Mouse (Mus musculus): Measurements from ENCODE around the gene Scp2. TPM values are rescaled to one million over a fixed set of nuclear protein-coding genes. Genes with fewer than 3 reads are reported as not detected.

The Scp2 gene
- polyA plus RNA-seq, 1 experiment from 2014 or later = 372 TPM

DNA sequence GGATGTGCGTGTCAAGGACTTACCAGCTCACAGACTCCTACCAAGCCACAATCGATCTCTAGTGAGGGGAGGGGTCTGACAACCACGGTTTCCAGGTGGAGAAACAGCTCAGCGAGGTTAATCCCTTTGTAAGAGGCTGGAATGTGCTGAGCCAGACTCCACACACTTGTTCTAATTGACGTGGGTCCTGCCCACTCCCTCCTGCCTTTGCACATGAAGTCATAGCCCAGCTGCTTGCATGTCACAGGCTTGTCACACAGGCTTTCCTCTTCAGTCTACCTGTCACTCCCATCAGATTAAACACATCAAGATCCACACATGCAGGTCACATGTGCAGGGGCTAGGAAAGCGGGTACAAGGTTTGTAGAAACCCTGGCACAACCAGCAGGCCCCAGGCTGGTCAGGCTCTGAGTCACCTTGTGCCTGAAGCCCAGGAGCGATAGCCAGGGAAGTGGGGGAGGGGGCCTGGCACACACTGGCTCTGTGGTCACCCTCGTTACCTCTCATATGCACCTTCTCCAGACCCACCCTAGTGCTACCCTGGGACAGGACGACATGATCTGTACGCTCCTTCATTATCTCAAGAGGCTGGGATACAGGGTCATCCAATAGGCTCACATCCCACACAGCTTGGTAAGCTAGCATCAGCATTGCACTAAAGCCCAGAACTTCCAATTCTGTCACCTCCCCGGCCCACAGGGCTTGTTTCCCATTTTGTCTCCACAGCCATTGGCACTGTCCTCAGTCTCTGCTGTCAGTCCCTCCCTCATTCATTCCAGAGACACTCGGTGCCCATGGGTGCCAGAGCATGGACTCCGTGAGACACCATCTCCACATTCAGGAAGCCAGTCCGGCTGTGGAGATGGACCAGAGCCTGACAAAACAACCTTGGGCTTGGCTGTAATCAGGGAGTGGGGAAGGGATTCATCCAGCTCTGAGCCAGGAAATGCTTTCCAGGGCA is 125.6 kb downstream of the Scp2 start:
- ATAC-seq = no peak

DNA sequence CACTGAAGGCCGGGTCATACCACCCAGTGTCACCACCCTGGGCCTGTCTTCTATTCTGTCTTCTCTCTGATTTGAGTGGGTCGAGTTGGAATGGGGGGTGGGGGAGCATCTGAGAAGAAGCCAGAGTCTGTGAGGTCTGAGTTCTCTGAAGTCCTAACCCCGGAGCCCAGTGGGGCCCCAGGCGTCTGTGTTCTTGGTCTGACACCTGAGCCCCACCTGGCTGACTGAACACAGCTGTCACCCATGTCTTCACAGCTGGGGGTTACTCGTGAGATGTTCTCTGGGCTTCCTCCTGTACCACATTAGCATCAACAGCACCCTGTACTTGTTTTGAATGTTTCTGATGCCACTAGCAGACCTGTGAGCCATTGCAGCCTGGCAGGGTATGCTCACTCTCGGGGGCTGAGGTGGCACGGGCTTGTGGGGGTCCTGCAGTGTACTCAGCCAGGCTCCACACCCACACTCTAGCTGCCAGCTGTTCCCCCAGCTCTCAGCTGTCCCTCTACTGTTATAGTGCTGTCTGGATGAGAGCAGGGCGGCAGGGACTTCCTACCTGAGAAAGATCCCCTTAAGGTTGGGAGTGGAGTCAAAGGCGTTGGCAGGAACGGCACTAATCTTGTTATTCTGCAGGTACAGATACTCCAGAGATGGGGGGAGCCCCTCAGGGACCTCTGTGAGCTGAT is 126.4 kb downstream of the Scp2 start:
- no peak overlapping the region for H3K9ac ChIP-seq (ENCODE audit: low read depth, low read length)
- no peak overlapping the region for H3K4me2 ChIP-seq (ENCODE audit: low read depth, low read length)
- H3K27me3 ChIP-seq (replicated peaks; ENCODE audit: control insufficient read depth, insufficient read depth, low read length) = no peaks in the 10 kb centered on the region
- H3K36me3 ChIP-seq (ENCODE audit: control insufficient read depth, insufficient read depth, low read length) = no peaks in the 10 kb centered on the region
- no peak overlapping the region for H3K4me3 ChIP-seq (ENCODE audit: low read length)
- H3K27ac ChIP-seq (ENCODE audit: low read length) = no peak overlapping the region
- no peaks in the 10 kb centered on the region for H3K9me3 ChIP-seq (ENCODE audit: control insufficient read depth, low read length)
- no peaks in the 10 kb centered on the region for H3K4me1 ChIP-seq (ENCODE audit: control insufficient read depth, insufficient read depth, low read length)
- ATAC-seq = no peak
- WGBS = 42% methylated on average over 10 of the region's 10 CpGs

More for the DNA sequence above, 125.6 kb downstream of the Scp2 start:
- peaks cover 1% of the 10 kb centered on the region; the same call in 1 of the 2 replicates for H3K4me1 ChIP-seq (ENCODE audit: control insufficient read depth, insufficient read depth, low read length)
- H3K4me2 ChIP-seq (ENCODE audit: low read depth, low read length) = no peak overlapping the region
- H3K9ac ChIP-seq (ENCODE audit: low read depth, low read length) = no peak overlapping the region
- H3K9me3 ChIP-seq (ENCODE audit: control insufficient read depth, low read length) = no peaks in the 10 kb centered on the region
- H3K36me3 ChIP-seq (ENCODE audit: control insufficient read depth, insufficient read depth, low read length) = no peaks in the 10 kb centered on the region
- no peak overlapping the region for H3K4me3 ChIP-seq (ENCODE audit: low read length)
- no peak overlapping the region for H3K27ac ChIP-seq (ENCODE audit: low read length)
- H3K27me3 ChIP-seq (replicated peaks; ENCODE audit: control insufficient read depth, insufficient read depth, low read length) = no peaks in the 10 kb centered on the region
- 51% methylated on average over 14 of the region's 14 CpGs for WGBS

DNA sequence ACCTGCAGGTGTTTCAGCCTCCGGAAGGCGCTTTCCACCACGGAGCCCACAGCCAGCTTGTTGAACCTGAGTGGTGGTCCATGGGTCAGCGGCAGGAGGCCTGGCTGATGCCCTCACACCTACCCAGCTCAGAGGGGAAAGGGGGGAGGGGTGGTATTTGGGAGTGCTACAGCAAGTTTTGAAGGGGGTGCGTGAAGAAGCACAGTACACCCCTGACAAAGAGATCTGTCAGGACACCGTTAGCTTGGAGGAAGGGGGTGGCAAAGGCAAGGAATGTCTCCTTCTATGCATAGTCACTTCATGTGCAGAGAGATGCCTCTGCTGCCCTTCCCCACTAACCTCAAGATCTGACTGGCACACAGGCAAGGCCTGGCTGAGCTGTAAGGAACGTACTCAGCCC is 127.0 kb downstream of the Scp2 start:
- Histone ChIP-seq H3K9me3 (ENCODE audit: control insufficient read depth, low read length) (no peaks in the 10 kb centered on the region), H3K4me3 (ENCODE audit: low read length) (no peak overlapping the region), H3K36me3 (ENCODE audit: control insufficient read depth, insufficient read depth, low read length) (no peaks in the 10 kb centered on the region), H3K4me2 (ENCODE audit: low read depth, low read length) (no peak overlapping the region), H3K4me1 (ENCODE audit: control insufficient read depth, insufficient read depth, low read length) (no peaks in the 10 kb centered on the region), H3K27ac (ENCODE audit: low read length) (no peak overlapping the region), H3K9ac (ENCODE audit: low read depth, low read length) (no peak overlapping the region), H3K27me3 (replicated peaks; ENCODE audit: control insufficient read depth, insufficient read depth, low read length) (no peaks in the 10 kb centered on the region)
- no peak for ATAC-seq
- 83% methylated on average over 7 of the region's 7 CpGs for WGBS

DNA sequence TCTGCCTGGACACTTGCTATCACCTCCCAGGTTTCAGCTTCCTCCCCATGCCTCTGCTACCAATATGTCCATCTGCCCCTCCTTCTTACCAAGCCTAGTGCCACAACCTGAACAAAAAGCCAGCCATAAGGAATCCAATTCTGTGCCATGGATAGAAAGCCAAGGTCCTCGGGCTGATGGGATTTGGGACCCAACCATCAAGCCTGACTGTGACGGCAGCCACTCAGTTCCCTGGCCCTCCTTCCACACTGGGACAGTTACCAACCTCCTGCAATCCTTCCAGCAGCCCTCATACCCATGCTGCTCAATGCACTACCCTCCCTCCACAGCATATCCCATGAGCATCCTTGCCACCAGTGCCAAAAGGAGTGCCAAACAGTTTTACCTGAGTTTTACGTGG is 128.5 kb downstream of the Scp2 start:
- H3K9me3 ChIP-seq (ENCODE audit: control insufficient read depth, low read length) = no peaks in the 10 kb centered on the region
- no peak overlapping the region for H3K4me2 ChIP-seq (ENCODE audit: low read depth, low read length)
- no peaks in the 10 kb centered on the region for H3K4me1 ChIP-seq (ENCODE audit: control insufficient read depth, insufficient read depth, low read length)
- no peaks in the 10 kb centered on the region for H3K36me3 ChIP-seq (ENCODE audit: control insufficient read depth, insufficient read depth, low read length)
- H3K27me3 ChIP-seq (replicated peaks; ENCODE audit: control insufficient read depth, insufficient read depth, low read length) = no peaks in the 10 kb centered on the region
- no peak overlapping the region for H3K27ac ChIP-seq (ENCODE audit: low read length)
- no peak overlapping the region for H3K4me3 ChIP-seq (ENCODE audit: low read length)
- H3K9ac ChIP-seq (ENCODE audit: low read depth, low read length) = no peak overlapping the region
- 81% methylated on average over 3 of the region's 3 CpGs for WGBS
- ATAC-seq = no peak

DNA sequence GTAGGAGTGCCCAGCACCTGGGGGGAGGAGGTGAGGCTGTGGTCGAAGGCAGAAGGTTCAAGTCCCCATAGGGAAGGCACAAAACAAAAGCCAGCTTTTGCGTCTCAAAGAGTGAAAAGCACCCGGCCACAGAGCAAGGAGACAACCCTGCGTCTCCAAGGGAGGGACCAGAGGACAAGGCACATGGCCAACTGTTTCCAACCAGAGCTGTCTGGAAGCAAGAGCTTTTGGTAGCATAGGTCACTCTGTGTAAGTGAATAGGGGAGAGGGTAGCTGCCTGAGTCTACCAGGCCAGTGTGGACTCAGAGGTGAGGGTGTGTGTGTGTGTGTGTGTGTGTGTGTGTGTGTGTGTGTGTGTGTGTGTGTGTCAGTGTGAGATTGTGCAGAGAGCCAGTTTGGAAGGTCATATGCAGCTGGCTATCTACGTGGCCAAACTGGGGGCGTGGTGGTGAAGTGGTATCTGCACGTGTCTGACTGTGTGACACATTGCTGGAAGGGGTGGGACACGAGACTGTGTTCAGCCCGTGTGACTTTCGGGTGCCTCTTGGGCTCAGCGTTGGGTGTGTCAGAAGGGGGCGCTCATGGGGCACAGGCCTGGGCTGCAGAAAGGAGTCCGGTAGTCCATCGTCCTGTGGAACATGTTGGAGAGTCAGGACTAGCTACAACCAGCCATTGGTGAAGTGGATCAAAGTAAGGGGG is 129.6 kb downstream of the Scp2 start:
- H3K4me1 ChIP-seq (ENCODE audit: control insufficient read depth, insufficient read depth, low read length) = no peaks in the 10 kb centered on the region
- no peak overlapping the region for H3K4me3 ChIP-seq (ENCODE audit: low read length)
- H3K9me3 ChIP-seq (ENCODE audit: control insufficient read depth, low read length) = no peaks in the 10 kb centered on the region
- WGBS = 64% methylated on average over 14 of the region's 14 CpGs
- H3K27ac ChIP-seq (ENCODE audit: low read length) = no peak overlapping the region
- H3K27me3 ChIP-seq (replicated peaks; ENCODE audit: control insufficient read depth, insufficient read depth, low read length) = no peaks in the 10 kb centered on the region
- H3K36me3 ChIP-seq (ENCODE audit: control insufficient read depth, insufficient read depth, low read length) = no peaks in the 10 kb centered on the region
- no peak overlapping the region for H3K4me2 ChIP-seq (ENCODE audit: low read depth, low read length)
- ATAC-seq = 0 out of 2 replicates have a peak, but pooled peaks have one; percentile 23
- no peak overlapping the region for H3K9ac ChIP-seq (ENCODE audit: low read depth, low read length)

DNA sequence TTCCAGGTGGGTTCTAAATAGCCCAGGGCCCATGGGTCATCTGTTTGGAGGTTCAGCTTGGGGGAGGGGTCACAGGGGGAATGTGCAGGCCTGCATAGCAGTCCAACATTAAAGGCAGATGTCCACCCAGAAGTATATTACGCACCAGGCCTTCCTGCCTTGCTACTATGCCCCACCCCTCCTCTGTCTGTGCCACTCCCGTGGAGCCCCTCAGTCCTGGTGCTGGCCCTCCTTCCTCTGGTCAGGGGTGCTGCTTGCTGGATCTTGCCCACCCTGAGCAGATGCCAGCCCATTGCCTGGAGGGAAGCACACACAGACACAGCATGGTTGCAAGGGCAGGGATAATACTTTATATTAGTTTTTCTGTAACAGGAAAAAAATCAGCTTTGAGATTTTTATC is 130.3 kb downstream of the Scp2 start:
- H3K27me3 ChIP-seq (replicated peaks; ENCODE audit: control insufficient read depth, insufficient read depth, low read length) = no peaks in the 10 kb centered on the region
- no peak overlapping the region for H3K9ac ChIP-seq (ENCODE audit: low read depth, low read length)
- ATAC-seq = no peak
- no peaks in the 10 kb centered on the region for H3K36me3 ChIP-seq (ENCODE audit: control insufficient read depth, insufficient read depth, low read length)
- H3K27ac ChIP-seq (ENCODE audit: low read length) = no peak overlapping the region
- no peak overlapping the region for H3K4me2 ChIP-seq (ENCODE audit: low read depth, low read length)
- no peaks in the 10 kb centered on the region for H3K9me3 ChIP-seq (ENCODE audit: control insufficient read depth, low read length)
- no peaks in the 10 kb centered on the region for H3K4me1 ChIP-seq (ENCODE audit: control insufficient read depth, insufficient read depth, low read length)
- WGBS = 70% methylated on average over 2 of the region's 2 CpGs
- no peak overlapping the region for H3K4me3 ChIP-seq (ENCODE audit: low read length)

DNA sequence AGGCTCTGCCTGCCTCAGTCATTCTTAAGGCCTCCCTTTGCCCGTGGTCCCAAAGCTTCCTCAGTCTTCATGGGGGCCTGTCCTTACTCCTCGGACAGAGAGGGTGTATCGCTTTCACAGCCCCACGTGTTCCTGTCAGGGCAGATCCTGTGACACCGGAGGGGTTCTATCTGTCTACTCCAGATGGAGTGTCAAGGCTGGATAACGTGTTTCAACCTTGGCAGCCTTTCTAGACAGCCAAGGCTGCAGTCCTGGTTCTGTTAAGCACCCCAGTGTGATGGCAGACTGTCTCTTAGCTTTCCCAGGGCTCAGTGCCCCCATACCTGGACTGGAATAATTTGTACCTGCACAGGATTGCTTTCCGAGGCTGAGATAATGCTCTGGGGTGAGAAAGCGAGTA is 136.3 kb downstream of the Scp2 start:
- ATAC-seq = no peak
- Histone ChIP-seq H3K4me1 (ENCODE audit: control insufficient read depth, insufficient read depth, low read length) (peaks cover 7% of the 10 kb centered on the region; the same call in 1 of the 2 replicates), H3K9me3 (ENCODE audit: control insufficient read depth, low read length) (no peaks in the 10 kb centered on the region), H3K27ac (ENCODE audit: low read length) (no peak overlapping the region), H3K9ac (ENCODE audit: low read depth, low read length) (no peak overlapping the region), H3K4me2 (ENCODE audit: low read depth, low read length) (no peak overlapping the region), H3K36me3 (ENCODE audit: control insufficient read depth, insufficient read depth, low read length) (no peaks in the 10 kb centered on the region), H3K4me3 (ENCODE audit: low read length) (no peak overlapping the region), H3K27me3 (replicated peaks; ENCODE audit: control insufficient read depth, insufficient read depth, low read length) (no peaks in the 10 kb centered on the region)
- 80% methylated on average over 8 of the region's 8 CpGs for WGBS

DNA sequence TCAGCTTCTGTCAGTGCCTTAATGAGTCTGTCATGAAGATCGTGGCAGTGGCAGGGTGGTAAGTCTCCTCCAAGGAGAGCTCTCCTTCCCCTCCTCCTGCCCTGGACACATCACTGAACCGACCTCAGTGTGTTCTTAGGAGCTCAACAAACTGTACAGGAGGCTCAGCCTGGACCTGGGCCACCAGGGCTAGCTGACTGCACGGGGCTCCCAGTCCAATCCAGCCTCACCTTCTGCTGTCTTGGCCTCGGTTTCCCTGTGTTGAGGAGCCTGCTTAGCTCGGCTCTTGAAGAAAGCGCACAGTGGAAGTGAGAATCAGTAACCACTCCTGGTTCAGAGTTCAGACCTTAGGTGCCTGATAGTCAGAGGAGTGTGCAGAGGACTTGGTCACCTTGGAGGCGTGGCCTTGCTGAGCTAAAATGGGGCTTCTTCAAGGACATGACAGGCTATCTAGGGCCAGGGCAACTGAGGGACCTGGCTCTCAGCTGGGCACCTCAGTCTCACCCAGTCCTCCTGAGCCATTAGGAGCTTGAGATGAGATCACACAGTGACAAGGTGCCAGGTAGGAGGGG is 137.2 kb downstream of the Scp2 start:
- Histone ChIP-seq H3K4me1 (ENCODE audit: control insufficient read depth, insufficient read depth, low read length) (peaks cover 7% of the 10 kb centered on the region; the same call in 1 of the 2 replicates), H3K9me3 (ENCODE audit: control insufficient read depth, low read length) (no peaks in the 10 kb centered on the region), H3K27me3 (replicated peaks; ENCODE audit: control insufficient read depth, insufficient read depth, low read length) (no peaks in the 10 kb centered on the region), H3K4me3 (ENCODE audit: low read length) (no peak overlapping the region), H3K27ac (ENCODE audit: low read length) (no peak overlapping the region), H3K36me3 (ENCODE audit: control insufficient read depth, insufficient read depth, low read length) (no peaks in the 10 kb centered on the region), H3K9ac (ENCODE audit: low read depth, low read length) (no peak overlapping the region), H3K4me2 (ENCODE audit: low read depth, low read length) (no peak overlapping the region)
- peak; percentile 78 for ATAC-seq
- WGBS = 68% methylated on average over 7 of the region's 7 CpGs

DNA sequence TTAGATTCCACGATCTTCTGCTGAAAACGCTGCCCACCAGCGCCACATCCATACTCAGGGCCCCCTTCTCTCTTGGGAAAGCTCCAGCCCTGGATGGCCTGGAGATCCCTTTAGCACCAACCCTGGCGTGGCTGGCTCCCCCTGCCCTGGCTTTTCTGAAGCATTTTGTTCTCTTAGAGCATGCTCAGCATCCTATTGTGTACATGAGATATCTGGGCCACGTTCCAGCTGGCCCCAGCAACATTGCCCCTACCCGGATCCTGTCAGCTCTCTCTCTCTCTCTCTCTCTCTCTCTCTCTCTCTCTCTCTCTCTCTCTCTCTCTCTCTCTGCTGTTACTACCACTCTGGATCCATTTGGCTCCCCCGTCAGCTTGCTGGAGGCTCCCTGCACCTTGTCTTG is 139.5 kb downstream of the Scp2 start:
- Histone ChIP-seq H3K4me3 (ENCODE audit: low read length) (no peak overlapping the region), H3K4me2 (ENCODE audit: low read depth, low read length) (no peak overlapping the region), H3K36me3 (ENCODE audit: control insufficient read depth, insufficient read depth, low read length) (no peaks in the 10 kb centered on the region), H3K9ac (ENCODE audit: low read depth, low read length) (0 out of 2 replicates have a peak overlapping the region, but pooled peaks have one; percentile 12), H3K9me3 (ENCODE audit: control insufficient read depth, low read length) (no peaks in the 10 kb centered on the region), H3K27me3 (replicated peaks; ENCODE audit: control insufficient read depth, insufficient read depth, low read length) (no peaks in the 10 kb centered on the region), H3K27ac (ENCODE audit: low read length) (no peak overlapping the region), H3K4me1 (ENCODE audit: control insufficient read depth, insufficient read depth, low read length) (peaks cover 7% of the 10 kb centered on the region; the same call in 1 of the 2 replicates)
- no peak for ATAC-seq
- 48% methylated on average over 7 of the region's 7 CpGs for WGBS
